Mouse (Mus musculus): Measurements from ENCODE around the gene Akap12. TPM values are rescaled to one million over a fixed set of nuclear protein-coding genes. Genes with fewer than 3 reads are reported as not detected.

Gene Akap12
- total RNA-seq, 2 experiments from 2014 or later, result 28.1 to 28.5 TPM

- intact Hi-C loops (cut with DNase I), result loop anchor here (10.0 kb wide), 1 partner anchor 812 kb away; no protein-coding TSS in a partner anchor
- peak; percentile 77 to 92 for DNase-seq (ENCODE audit: extremely low spot score in 1 of 2, low spot score in 2 of 2)
Observed at GRCm38 (mm10) chr10:4346489-4347135, 80.4 kb downstream of the Akap12 start.

GRCm38 (mm10) chr10:4347136-4347492 lies 80.9 kb downstream of the Akap12 start:
- no peak for DNase-seq (ENCODE audit: extremely low spot score in 1 of 2, low spot score in 2 of 2)

GRCm38 (mm10) chr10:4347591-4347990 lies 81.4 kb downstream of the Akap12 start:
- intact Hi-C loops (cut with DNase I), result loop anchor here (10.0 kb wide), 1 partner anchor 813 kb away; no protein-coding TSS in a partner anchor
- no peak for DNase-seq (ENCODE audit: extremely low spot score in 1 of 2, low spot score in 2 of 2)

More at GRCm38 (mm10) chr10:4347136-4347492, 80.9 kb downstream of the Akap12 start:
- intact Hi-C loops (cut with DNase I), result loop anchor here (10.0 kb wide), 1 partner anchor 812 kb away; no protein-coding TSS in a partner anchor

GRCm38 (mm10) chr10:4354371-4355260 lies 88.4 kb downstream of the Akap12 start:
- intact Hi-C loops (cut with DNase I), result no loop called here
- no peak for DNase-seq (ENCODE audit: extremely low spot score in 1 of 2, low spot score in 2 of 2)

- DNase-seq (ENCODE audit: extremely low spot score in 1 of 2, low spot score in 2 of 2), result no peak
- intact Hi-C loops (cut with DNase I), result no loop called here
Observed at GRCm38 (mm10) chr10:4355882-4356451, 89.8 kb downstream of the Akap12 start.

- intact Hi-C loops (cut with DNase I), result no loop called here
Observed at GRCm38 (mm10) chr10:4356640-4357039, 90.5 kb downstream of the Akap12 start.

GRCm38 (mm10) chr10:4357435-4357834 lies 91.3 kb downstream of the Akap12 start:
- no peak for DNase-seq (ENCODE audit: extremely low spot score in 1 of 2, low spot score in 2 of 2)
- intact Hi-C loops (cut with DNase I), result no loop called here

More at GRCm38 (mm10) chr10:4356640-4357039, 90.5 kb downstream of the Akap12 start:
- no peak for DNase-seq (ENCODE audit: extremely low spot score in 1 of 2, low spot score in 2 of 2)

- DNase-seq (ENCODE audit: extremely low spot score in 1 of 2, low spot score in 2 of 2), result no peak
- intact Hi-C loops (cut with DNase I), result no loop called here
Observed at GRCm38 (mm10) chr10:4364618-4365017, 98.4 kb downstream of the Akap12 start.

- DNase-seq (ENCODE audit: extremely low spot score in 1 of 2, low spot score in 2 of 2), result no peak
- intact Hi-C loops (cut with DNase I), result no loop called here
Observed at GRCm38 (mm10) chr10:4370105-4370504, 103.9 kb downstream of the Akap12 start.

GRCm38 (mm10) chr10:4372011-4372410 lies 105.8 kb downstream of the Akap12 start:
- intact Hi-C loops (cut with DNase I), result no loop called here
- peak in 1 of 2 experiments; percentile 56 for DNase-seq (ENCODE audit: extremely low spot score in 1 of 2, low spot score in 2 of 2)

- DNase-seq (ENCODE audit: extremely low spot score in 1 of 2, low spot score in 2 of 2), result no peak
- intact Hi-C loops (cut with DNase I), result no loop called here
Observed at GRCm38 (mm10) chr10:4373558-4373957, 107.4 kb downstream of the Akap12 start.

- intact Hi-C loops (cut with DNase I), result no loop called here
Observed at GRCm38 (mm10) chr10:4374239-4374638, 108.1 kb downstream of the Akap12 start.

GRCm38 (mm10) chr10:4374734-4375133 lies 108.6 kb downstream of the Akap12 start:
- intact Hi-C loops (cut with DNase I), result no loop called here

More at GRCm38 (mm10) chr10:4374239-4374638, 108.1 kb downstream of the Akap12 start:
- DNase-seq (ENCODE audit: extremely low spot score in 1 of 2, low spot score in 2 of 2), result no peak

GRCm38 (mm10) chr10:4375267-4375666 lies 109.1 kb downstream of the Akap12 start:
- DNase-seq (ENCODE audit: extremely low spot score in 1 of 2, low spot score in 2 of 2), result no peak
- intact Hi-C loops (cut with DNase I), result no loop called here

More at GRCm38 (mm10) chr10:4374734-4375133, 108.6 kb downstream of the Akap12 start:
- no peak for DNase-seq (ENCODE audit: extremely low spot score in 1 of 2, low spot score in 2 of 2)

GRCm38 (mm10) chr10:4376461-4376860 lies 110.3 kb downstream of the Akap12 start:
- no peak for DNase-seq (ENCODE audit: extremely low spot score in 1 of 2, low spot score in 2 of 2)
- intact Hi-C loops (cut with DNase I), result no loop called here

GRCm38 (mm10) chr10:4376931-4377330 lies 110.8 kb downstream of the Akap12 start:
- DNase-seq (ENCODE audit: extremely low spot score in 1 of 2, low spot score in 2 of 2), result no peak
- intact Hi-C loops (cut with DNase I), result no loop called here

- DNase-seq (ENCODE audit: extremely low spot score in 1 of 2, low spot score in 2 of 2), result no peak
- intact Hi-C loops (cut with DNase I), result no loop called here
Observed at GRCm38 (mm10) chr10:4380748-4381147, 114.6 kb downstream of the Akap12 start.

GRCm38 (mm10) chr10:4384244-4384643 lies 118.1 kb downstream of the Akap12 start:
- intact Hi-C loops (cut with DNase I), result no loop called here
- peak in 1 of 2 experiments; percentile 42 for DNase-seq (ENCODE audit: extremely low spot score in 1 of 2, low spot score in 2 of 2)

Measured in left cerebral cortex, postnatal 10 days (tissue).